Mouse (Mus musculus) CH12.LX (cell line): Measurements from ENCODE around the gene Rbms1. TPM values are rescaled to one million over a fixed set of nuclear protein-coding genes. Genes with fewer than 3 reads are reported as not detected.

Source experiments
- DNase-seq: peaks from one replicate; pipeline ENCODE4 v3.0.0-alpha.2; 2013; ENCODE audit errors: extremely low read depth
- H3K27ac ChIP-seq: 2 replicates; pipeline ENCODE4 v1.5.1; 2012; ENCODE audit warnings: low read depth, mild to moderate bottlenecking, control low read depth, moderate library complexity; ENCODE audit not compliant: insufficient read depth
- H3K27me3 ChIP-seq: replicated peaks from 2 replicates; pipeline ENCODE3; 2012; ENCODE audit warnings: inconsistent platforms
- H3K36me3 ChIP-seq, 2 experiments: replicated peaks in 1 of 2; 2 replicates each; pipeline versions ENCODE3 to v1.6.1; 2012; ENCODE audit warnings: inconsistent platforms in 1 of 2, low read length in 1 of 2, mild to moderate bottlenecking in 1 of 2, mixed read lengths in 1 of 2, moderate library complexity in 1 of 2; ENCODE audit not compliant: control insufficient read depth in 1 of 2, insufficient read depth in 1 of 2
- H3K4me1 ChIP-seq, 2 experiments: 2 replicates each; pipeline ENCODE4 v1.6.1; 2012; ENCODE audit warnings: inconsistent platforms in 1 of 2, moderate library complexity in 1 of 2; ENCODE audit not compliant: insufficient read depth in 2 of 2, control insufficient read depth in 1 of 2
- H3K4me2 ChIP-seq: 2 replicates; pipeline ENCODE4 v1.6.1; 2012; ENCODE audit warnings: low read depth, mild to moderate bottlenecking, control low read depth; ENCODE audit not compliant: poor library complexity, insufficient read depth, severe bottlenecking
- H3K4me3 ChIP-seq, 3 experiments: fragments of 150-350 bp in 1 of 3; sonication (generic) in 1 of 3; replicated peaks in 1 of 3; 2 replicates each; pipeline versions ENCODE3 to v1.5.1; 2011 to 2012; ENCODE audit warnings: low read depth in 2 of 3, low read length in 2 of 3, mild to moderate bottlenecking in 2 of 3, moderate library complexity in 2 of 3, control low read depth in 1 of 3, improper control_type of control experiment in 1 of 3, inconsistent platforms in 1 of 3, mixed read lengths in 1 of 3; ENCODE audit not compliant: poor library complexity in 1 of 3
- H3K79me2 ChIP-seq: replicated peaks from 2 replicates; pipeline ENCODE4 v1.6.1; 2012; ENCODE audit warnings: mild to moderate bottlenecking, moderate library complexity; ENCODE audit not compliant: control insufficient read depth, poor library complexity, insufficient read depth, severe bottlenecking; ENCODE audit errors: extremely low read depth
- H3K9ac ChIP-seq: 2 replicates; pipeline ENCODE4 v1.6.1; 2012; ENCODE audit warnings: low read depth, mild to moderate bottlenecking, control low read depth, moderate library complexity; ENCODE audit not compliant: insufficient read depth
- H3K9me3 ChIP-seq: replicated peaks from 2 replicates; pipeline ENCODE3; 2012; ENCODE audit warnings: low read length, inconsistent platforms, mixed read lengths
- CHD1 ChIP-seq: IDR thresholded peaks from 2 replicates; pipeline ENCODE4 v1.6.1; 2012; ENCODE audit warnings: low read depth, low read length, improper control_type of control experiment, inconsistent platforms
- CHD2 ChIP-seq: IDR thresholded peaks from 2 replicates; pipeline ENCODE4 v1.6.1; 2011; ENCODE audit warnings: low read length, improper control_type of control experiment
- CTCF ChIP-seq, 2 experiments: IDR thresholded peaks in 1 of 2; conservative IDR thresholded peaks in 1 of 2; 2 replicates each; pipeline ENCODE4 v1.5.1; 2011 to 2012; ENCODE audit warnings: low read depth in 2 of 2, low read length in 2 of 2, improper control_type of control experiment in 1 of 2, inconsistent platforms in 1 of 2, mild to moderate bottlenecking in 1 of 2, moderate library complexity in 1 of 2
- E2F4 ChIP-seq: IDR thresholded peaks from 2 replicates; pipeline ENCODE4 v1.6.1; 2011; ENCODE audit warnings: low read depth, low read length, improper control_type of control experiment; ENCODE audit not compliant: insufficient replicate concordance
- ELF1 ChIP-seq: IDR thresholded peaks from 2 replicates; pipeline ENCODE4 v1.6.1; 2014; ENCODE audit warnings: low read depth, mild to moderate bottlenecking, inconsistent platforms, low read length, improper control_type of control experiment
- HCFC1 ChIP-seq: IDR thresholded peaks from 2 replicates; pipeline ENCODE4 v1.6.1; 2012; ENCODE audit warnings: low read depth, mild to moderate bottlenecking, inconsistent platforms, low read length, improper control_type of control experiment
- JUN ChIP-seq: IDR thresholded peaks from 2 replicates; pipeline ENCODE4 v1.6.1; 2011; ENCODE audit warnings: low read depth, mild to moderate bottlenecking, low read length, improper control_type of control experiment, moderate library complexity; ENCODE audit not compliant: insufficient read depth
- MAZ ChIP-seq: IDR thresholded peaks from 2 replicates; pipeline ENCODE4 v1.6.1; 2012; ENCODE audit warnings: low read depth, mild to moderate bottlenecking, inconsistent platforms, low read length, improper control_type of control experiment, moderate library complexity
- MEF2A ChIP-seq: IDR thresholded peaks from 2 replicates; pipeline ENCODE4 v1.6.1; 2014; ENCODE audit warnings: low read depth, mild to moderate bottlenecking, inconsistent platforms, low read length, improper control_type of control experiment, borderline replicate concordance
- MYC ChIP-seq: IDR thresholded peaks from 2 replicates; pipeline ENCODE4 v1.6.1; 2011; ENCODE audit warnings: low read depth, mild to moderate bottlenecking, improper control_type of control experiment, low read length
- NELFE ChIP-seq: IDR thresholded peaks from 2 replicates; pipeline ENCODE4 v1.6.1; 2011; ENCODE audit warnings: low read depth, low read length, improper control_type of control experiment
- NRF1 ChIP-seq: IDR thresholded peaks from 2 replicates; pipeline ENCODE4 v1.6.1; 2014; ENCODE audit warnings: low read depth, mild to moderate bottlenecking, inconsistent platforms, low read length, improper control_type of control experiment, moderate library complexity
- PAX5 ChIP-seq: IDR thresholded peaks from 2 replicates; pipeline ENCODE4 v1.6.1; 2012; ENCODE audit warnings: low read length, inconsistent platforms, mixed read lengths
- POLR2A ChIP-seq: IDR thresholded peaks from 2 replicates; pipeline ENCODE4 v1.6.1; 2011; ENCODE audit warnings: low read depth, mild to moderate bottlenecking, improper control_type of control experiment, low read length
- RCOR1 ChIP-seq: conservative IDR thresholded peaks from 2 replicates; pipeline ENCODE4 v1.6.1; 2012; ENCODE audit warnings: low read depth, mild to moderate bottlenecking, inconsistent platforms, low read length, improper control_type of control experiment
- TBP ChIP-seq: conservative IDR thresholded peaks from 2 replicates; pipeline ENCODE4 v1.6.1; 2011; ENCODE audit warnings: low read depth, low read length, improper control_type of control experiment
- USF1 ChIP-seq: IDR thresholded peaks from 2 replicates; pipeline ENCODE4 v1.6.1; 2014; ENCODE audit warnings: low read depth, mild to moderate bottlenecking, inconsistent platforms, low read length, improper control_type of control experiment
- USF2 ChIP-seq: conservative IDR thresholded peaks from 2 replicates; pipeline ENCODE4 v1.6.1; 2011; ENCODE audit warnings: low read depth, low read length, improper control_type of control experiment
- ZKSCAN1 ChIP-seq: IDR thresholded peaks from 2 replicates; pipeline ENCODE4 v1.6.1; 2012; ENCODE audit warnings: low read depth, inconsistent platforms, low read length, improper control_type of control experiment, borderline replicate concordance
- dilution Hi-C: fragments of 300-500 bp; cut with MboI; formaldehyde crosslinking; loops from 2 replicates; pipeline ENCODE4 v1.14.3; 2020; ENCODE audit warnings: low sequenced_read_pairs; ENCODE audit not compliant: extremely low pct_unique_long_range_greater_than_20kb, extremely low pct_ligation_motif_present
- in situ Hi-C: fragments of 300-500 bp; cut with MboI; formaldehyde crosslinking; loops from 3 replicates; pipeline ENCODE4 v1.14.3; 2019; ENCODE audit warnings: low sequenced_read_pairs, low pct_ligation_motif_present, low pct_unique_long_range_greater_than_20kb, mixed read lengths
- polyA plus RNA-seq: library from polyadenylated mRNA; unstranded; fragments of >175 nt; gene quantifications from 2 replicates; pipeline ENCODE4 v1.2.1, GENCODE M21; 2012; ENCODE audit warnings: low read depth; ENCODE audit not compliant: insufficient read length
- total RNA-seq, 2 experiments: library from RNA; depleted of rRNA; stranded (reverse); fragments of 300-350 nt in 1 of 2; fragments of >200 nt in 1 of 2; gene quantifications; 2 replicates each; pipeline ENCODE4 v1.2.3; 2012 to 2014

The Rbms1 gene
- total and polyA plus RNA-seq, 3 experiments = 10.6 to 33.9 (median 12.6) TPM

- no peaks in the 10 kb centered on the region for H3K36me3 ChIP-seq
- H3K9me3 ChIP-seq = no peaks in the 10 kb centered on the region
- H3K79me2 ChIP-seq = no peaks in the 10 kb centered on the region
- no peak for TF ChIP-seq CTCF (conservative IDR thresholded peaks at IDR 0.05 in 1 of 2, IDR thresholded peaks at IDR 0.05 in 1 of 2; ENCODE audit: low read depth in 2 of 2, low read length in 2 of 2)
- in situ Hi-C loops (no loop called here), dilution Hi-C loops (no loop called here)
- no peak overlapping the region for H3K4me2 ChIP-seq
- no peaks in the 10 kb centered on the region for H3K27me3 ChIP-seq
- H3K4me1 ChIP-seq = peaks cover 0 to 21% of the 10 kb centered on the region in 2 experiments; a peak in 2 of 4 replicates
- no peak overlapping the region for H3K27ac ChIP-seq
- no peak for DNase-seq
- no peak overlapping the region for H3K4me3 ChIP-seq
- H3K9ac ChIP-seq = no peak overlapping the region
Observed at GRCm38 (mm10) chr2:60715771-60716170, 247.2 kb downstream of the Rbms1 start.

GRCm38 (mm10) chr2:60714971-60715502 is 248.0 kb downstream of the Rbms1 start:
- H3K4me1 ChIP-seq = peaks cover 0 to 23% of the 10 kb centered on the region in 2 experiments; a peak in 2 of 4 replicates
- no peaks in the 10 kb centered on the region for H3K36me3 ChIP-seq
- H3K9me3 ChIP-seq = no peaks in the 10 kb centered on the region
- no peaks in the 10 kb centered on the region for H3K79me2 ChIP-seq
- no peak overlapping the region for H3K27ac ChIP-seq
- dilution Hi-C loops (no loop called here), in situ Hi-C loops (no loop called here)
- no peak overlapping the region for H3K4me2 ChIP-seq
- DNase-seq = no peak
- no peak for TF ChIP-seq ZKSCAN1
- H3K4me3 ChIP-seq = no peak overlapping the region
- no peaks in the 10 kb centered on the region for H3K27me3 ChIP-seq
- H3K9ac ChIP-seq = no peak overlapping the region

GRCm38 (mm10) chr2:60714475-60714874 is 248.5 kb downstream of the Rbms1 start:
- no peak for TF ChIP-seq ZKSCAN1
- no peak for DNase-seq
- H3K9me3 ChIP-seq = no peaks in the 10 kb centered on the region
- H3K27me3 ChIP-seq = no peaks in the 10 kb centered on the region
- H3K4me2 ChIP-seq = no peak overlapping the region
- H3K4me1 ChIP-seq = peaks cover 0 to 23% of the 10 kb centered on the region in 2 experiments; a peak in 2 of 4 replicates
- no peaks in the 10 kb centered on the region for H3K36me3 ChIP-seq
- H3K27ac ChIP-seq = no peak overlapping the region
- no peaks in the 10 kb centered on the region for H3K79me2 ChIP-seq
- in situ Hi-C loops (no loop called here), dilution Hi-C loops (no loop called here)
- H3K4me3 ChIP-seq = no peak overlapping the region
- H3K9ac ChIP-seq = no peak overlapping the region

- H3K4me1 ChIP-seq = peaks cover 0 to 23% of the 10 kb centered on the region in 2 experiments; a peak in 2 of 4 replicates
- H3K27me3 ChIP-seq = no peaks in the 10 kb centered on the region
- TF ChIP-seq NELFE (no peak), TBP (no peak), ELF1 (no peak), CHD2 (no peak), NRF1 (no peak), E2F4 (no peak), CHD1 (no peak), USF2 (no peak), MEF2A (no peak), ZKSCAN1 (no peak), JUN (no peak), HCFC1 (no peak), USF1 (no peak), RCOR1 (no peak), MYC (no peak), MAZ (no peak), PAX5 (no peak), POLR2A (no peak)
Observed at GRCm38 (mm10) chr2:60713857-60714256, 249.1 kb downstream of the Rbms1 start.

More at GRCm38 (mm10) chr2:60713857-60714256, 249.1 kb downstream of the Rbms1 start:
- no peak overlapping the region for H3K4me3 ChIP-seq
- no peaks in the 10 kb centered on the region for H3K36me3 ChIP-seq
- no peaks in the 10 kb centered on the region for H3K9me3 ChIP-seq
- no peak overlapping the region for H3K4me2 ChIP-seq
- in situ Hi-C loops = no loop called here
- dilution Hi-C loops = no loop called here
- DNase-seq = no peak
- no peak overlapping the region for H3K27ac ChIP-seq
- no peaks in the 10 kb centered on the region for H3K79me2 ChIP-seq
- H3K9ac ChIP-seq = no peak overlapping the region
